Mouse (Mus musculus): ENCODE results near the gene Dbn1.

GRCm38 (mm10) chr13:55451296-55451695, 36.6 kb downstream of the Dbn1 start:
- TF ChIP-seq CTCF (IDR thresholded peaks at IDR 0.05; ENCODE audit: low read depth, low read length) (no peak), POLR2A (IDR thresholded peaks at IDR 0.05; ENCODE audit: borderline replicate concordance, low read depth, low read length) (no peak)

All from bone marrow macrophage, adult 2 months (primary cell).